In the genomic region with DNA sequence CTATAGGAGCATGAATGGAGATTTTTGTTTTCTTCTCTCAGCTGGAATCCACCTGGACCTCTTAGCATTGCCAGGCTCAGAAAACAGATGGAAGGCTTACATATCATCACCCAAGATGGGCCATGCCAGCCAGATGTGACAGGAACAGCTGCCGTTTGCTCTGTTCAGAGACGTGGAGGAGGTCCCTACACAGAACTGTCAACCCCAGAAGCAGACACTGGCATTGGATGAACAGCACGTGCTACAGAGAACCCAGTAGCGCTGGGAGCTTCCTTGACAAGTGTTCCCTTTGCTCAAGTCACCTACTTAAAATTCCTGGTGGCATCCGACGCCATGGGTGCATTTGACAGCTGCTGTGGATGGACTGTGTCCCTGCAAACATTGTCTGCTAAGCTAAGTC, we compare ENCODE assay signal across 16 mouse cellular contexts.
DNase-seq lines count a peak whose midpoint lies in the region; TF ChIP-seq lines count a peak whose summit lies in the region.
"Had no signal": no experiment of that assay in that cellular context is flagged by ENCODE, and none has a peak within 500 bp of the region (broad histone marks: within the 10 kb centered on the region; RNA-seq: fewer than 3 reads in every experiment).

No protein-coding gene starts in this region.

- H3K36me3 ChIP-seq in heart, embryonic 10.5 days: no peaks in the 10 kb centered on the region
- H3K36me3 ChIP-seq in heart, adult 2 months (ENCODE audit: control insufficient read depth, insufficient read depth, low read length): no peaks in the 10 kb centered on the region
- H3K36me3 ChIP-seq: G1E had no signal

- H3K9me3 ChIP-seq in heart, embryonic 10.5 days: no peaks in the 10 kb centered on the region

- no peak for TF ChIP-seq EP300 in heart, adult 2 months (IDR thresholded peaks at IDR 0.05; ENCODE audit: insufficient read depth, low read depth, low read length)

- no peaks in the 10 kb centered on the region for H3K27me3 ChIP-seq in heart, embryonic 10.5 days (ENCODE audit: insufficient read depth, poor library complexity, severe bottlenecking)
- H3K27me3 ChIP-seq in heart, adult 2 months (ENCODE audit: control insufficient read depth, insufficient read depth, low read length): no peaks in the 10 kb centered on the region
- H3K27me3 ChIP-seq: CH12.LX had no signal

- H3K27ac ChIP-seq in heart, embryonic 10.5 days: no peak overlapping the region
- H3K27ac ChIP-seq in heart, adult 2 months: no peak overlapping the region

- no peaks in the 10 kb centered on the region for H3K4me1 ChIP-seq in heart, embryonic 10.5 days
- H3K4me1 ChIP-seq in heart, adult 2 months (ENCODE audit: control insufficient read depth, insufficient read depth, low read length): no peaks in the 10 kb centered on the region

- DNase-seq in heart, adult 11 months: peak; percentile 71
- no peak for DNase-seq in heart, postnatal 10 days
- DNase-seq in heart, embryonic 10.5 days (ENCODE audit: low spot score): peak; percentile 73
- DNase-seq in heart, adult 2 months: no peak
- DNase-seq: adrenal gland, adult 2 months; adrenal gland, adult 8-10 months; adrenal gland, postnatal 10 days; adrenal gland, postnatal 14 days; adrenal gland, postnatal 25 days; adrenal gland, postnatal 36 days; B cell, adult 2 months; cerebellum, adult 11 months; cerebellum, adult 11-12 months; cerebellum, adult 18-20 months had no signal

- intact Hi-C loops in heart, postnatal 10 days (cut with DNase I): no loop called here
- intact Hi-C loops in heart, adult 2 months (cut with DNase I): no loop called here

- no peak for TF ChIP-seq CTCF in heart, adult 2 months (IDR thresholded peaks at IDR 0.05)

- no peak overlapping the region for H3K4me3 ChIP-seq in heart, embryonic 10.5 days
- no peak overlapping the region for H3K4me3 ChIP-seq in heart, adult 2 months

- H3K79me2 ChIP-seq in heart, adult 2 months (replicated peaks; ENCODE audit: control insufficient read depth, insufficient read depth, low read length): no peaks in the 10 kb centered on the region

- H3K9ac ChIP-seq in heart, adult 2 months (ENCODE audit: low read depth, low read length): no peak overlapping the region

- TF ChIP-seq POLR2A in heart, adult 2 months (IDR thresholded peaks at IDR 0.05; ENCODE audit: insufficient read depth, low read depth, low read length): no peak

- 59% methylated on average over 6 of the region's 6 CpGs for WGBS in heart, embryonic 10.5 days
- WGBS in heart, adult 2 months: 57% methylated on average over 6 of the region's 6 CpGs

Comparison
In these comparisons a context has a peak if more than half of its experiments do, and no peak if none do; other contexts are left out.
1. DNase-seq: peak in heart, adult 11 months (single experiment) and heart, embryonic 10.5 days (single experiment); none in heart, postnatal 10 days (0 of 2) and heart, adult 2 months (0 of 2).